Mouse (Mus musculus): ENCODE results near the gene Chst11.

DNA sequence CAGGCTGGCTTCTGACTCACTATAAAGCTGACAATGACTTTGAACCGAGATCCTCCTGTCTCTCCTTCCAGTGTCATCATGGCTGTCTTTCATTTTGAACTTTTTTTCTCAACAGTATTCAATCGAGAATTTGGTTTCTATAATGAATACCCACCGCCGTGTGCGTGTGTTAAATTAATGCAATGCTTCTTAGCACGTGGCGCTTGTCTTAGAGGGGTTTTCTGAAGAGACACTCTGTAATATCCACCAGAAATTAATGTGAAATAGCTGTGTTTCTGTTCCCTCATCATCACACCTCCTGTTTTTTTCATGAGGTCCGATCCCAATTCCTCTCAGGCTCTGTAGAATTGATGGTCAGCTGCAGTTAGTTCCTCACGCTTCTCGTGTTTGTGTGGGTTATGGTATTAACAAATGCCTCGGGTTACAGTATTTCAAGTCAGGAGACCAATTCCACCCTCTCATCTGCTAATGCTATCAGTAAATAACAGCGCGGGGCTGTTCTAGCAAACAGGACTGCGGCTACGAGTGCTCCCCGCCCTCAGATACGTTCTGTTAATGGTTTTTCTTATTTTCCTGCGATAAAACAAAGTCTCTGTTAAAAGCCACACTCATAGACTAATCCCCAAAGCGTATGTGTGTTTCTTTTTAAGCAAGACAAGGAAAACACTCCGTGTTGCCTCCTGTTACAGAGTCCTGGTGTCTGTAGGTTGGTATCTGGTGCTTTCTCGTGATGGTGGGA, 32.6 kb downstream of the Chst11 start:
- no peak for TF ChIP-seq CTCF (IDR thresholded peaks at IDR 0.05; ENCODE audit: borderline replicate concordance, extremely low read depth, insufficient read depth, insufficient read length)
- TF ChIP-seq POLR2A (IDR thresholded peaks at IDR 0.05; ENCODE audit: borderline replicate concordance, extremely low read depth, insufficient read depth, insufficient read length, poor library complexity, severe bottlenecking), result no peak
